Mouse (Mus musculus) olfactory bulb, adult 2 months (tissue): Measurements from ENCODE around the gene Gprin1.

ENCODE experiments used
- CTCF ChIP-seq: fragments of 200-500 bp; IDR thresholded peaks from 2 replicates; pipeline ENCODE4 v1.5.1; 2012; ENCODE audit warnings: low read depth, mild to moderate bottlenecking, low read length, moderate library complexity; ENCODE audit not compliant: insufficient read depth
- POLR2A ChIP-seq: fragments of 200-500 bp; IDR thresholded peaks from 2 replicates; pipeline ENCODE4 v1.6.1; 2012; ENCODE audit warnings: mild to moderate bottlenecking, low read depth, low read length, moderate library complexity; ENCODE audit not compliant: insufficient read depth

DNA sequence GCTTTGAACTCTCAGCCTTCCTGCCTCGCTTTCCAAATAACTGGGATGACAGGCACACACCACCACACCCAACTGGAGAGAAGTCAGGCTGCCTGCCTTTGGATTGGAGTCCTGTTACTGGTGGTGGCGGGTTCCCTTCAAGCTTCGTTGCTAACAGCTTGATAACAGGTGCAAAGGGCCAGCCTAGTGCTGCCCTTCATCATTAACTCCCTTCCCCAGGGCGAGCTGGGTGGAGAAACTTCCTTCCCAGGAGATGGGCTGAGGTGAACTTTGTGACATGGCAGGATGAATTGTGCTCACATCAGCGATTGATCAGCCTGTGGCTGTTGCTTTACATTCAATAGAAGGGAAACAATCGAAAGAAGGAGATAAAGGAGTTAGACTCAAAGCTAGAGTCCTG, 44.8 kb downstream of the Gprin1 start:
- TF ChIP-seq CTCF: no peak
- no peak for TF ChIP-seq POLR2A
